Mouse (Mus musculus) kidney, postnatal 36 days (tissue): ENCODE measurements around the gene Arhgdia.

Experiments
- DNase-seq, 2 experiments: peaks; one replicate each; pipeline ENCODE4 v3.0.0; 2021 to 2022; ENCODE audit warnings: mixed read lengths in 2 of 2

Arhgdia gene

GRCm38 (mm10) chr11:120549986-120550809 lies 31.2 kb downstream of the Arhgdia start:
- no peak for DNase-seq

DNA sequence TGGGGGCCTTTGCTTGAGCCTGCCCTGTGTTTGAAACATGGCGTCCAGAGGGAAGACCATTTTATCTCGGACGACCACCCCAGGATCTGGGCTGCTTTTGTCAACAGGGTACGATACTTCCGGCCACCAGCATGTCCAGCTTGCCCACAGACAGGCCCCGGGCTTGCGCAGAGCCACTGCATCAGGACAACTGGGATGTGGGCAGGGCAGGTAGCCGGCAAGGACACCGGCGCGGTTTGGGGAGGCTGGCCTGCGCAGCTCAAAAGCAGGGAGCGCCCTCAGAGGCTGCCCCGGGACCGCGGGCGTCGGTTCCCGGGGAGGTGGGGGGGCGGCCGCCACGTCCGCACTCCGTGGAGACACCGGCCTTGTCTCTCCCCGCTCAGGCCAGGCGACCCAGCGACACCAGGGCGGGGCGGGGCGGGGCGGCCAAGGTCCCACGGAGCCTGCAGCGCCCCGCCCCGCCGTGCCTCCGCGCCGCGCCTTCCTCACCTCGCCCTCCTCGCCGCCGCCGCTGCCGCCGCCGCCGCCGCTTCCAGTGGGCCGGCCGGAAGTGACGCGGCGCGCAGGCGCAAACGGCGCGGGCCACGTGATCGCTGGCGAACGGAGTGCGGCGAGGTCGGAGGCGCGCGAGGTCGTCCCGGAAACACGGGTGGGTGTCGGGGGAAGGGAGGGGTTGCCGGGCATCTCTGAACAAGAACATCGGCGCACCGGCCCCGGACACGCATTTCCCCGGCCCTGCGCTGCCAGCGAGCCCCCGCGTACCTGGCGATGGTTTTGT lies 32.1 kb downstream of the Arhgdia start, which contains the start of gene Mcrip1:
TSS of gene Mcrip1 (minus strand) at position 560 of the 778 bp plus-strand sequence.
- DNase-seq = peak; percentile 96 to 98

GRCm38 (mm10) chr11:120548786-120549167 lies 32.6 kb downstream of the Arhgdia start:
- no peak for DNase-seq

DNA sequence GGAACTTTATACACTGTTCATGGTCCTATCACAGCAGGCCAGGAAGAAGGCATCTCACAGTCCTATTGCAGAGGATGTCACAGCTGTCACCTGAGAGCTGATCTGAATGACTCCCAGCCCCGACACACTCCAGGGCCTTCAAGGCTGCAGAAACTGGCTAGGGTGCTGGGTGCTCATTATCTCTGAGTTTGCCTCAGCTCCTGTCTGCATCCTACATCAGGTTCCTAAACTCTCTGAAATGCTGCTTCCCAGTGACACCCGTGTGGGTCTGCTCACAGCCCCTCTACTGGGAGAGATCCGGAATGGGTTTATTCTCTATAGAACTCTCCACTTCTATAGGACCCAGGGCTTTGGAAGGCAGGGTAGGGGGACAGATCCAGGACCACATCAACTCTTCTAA lies 33.2 kb downstream of the Arhgdia start:
- no peak for DNase-seq

DNA sequence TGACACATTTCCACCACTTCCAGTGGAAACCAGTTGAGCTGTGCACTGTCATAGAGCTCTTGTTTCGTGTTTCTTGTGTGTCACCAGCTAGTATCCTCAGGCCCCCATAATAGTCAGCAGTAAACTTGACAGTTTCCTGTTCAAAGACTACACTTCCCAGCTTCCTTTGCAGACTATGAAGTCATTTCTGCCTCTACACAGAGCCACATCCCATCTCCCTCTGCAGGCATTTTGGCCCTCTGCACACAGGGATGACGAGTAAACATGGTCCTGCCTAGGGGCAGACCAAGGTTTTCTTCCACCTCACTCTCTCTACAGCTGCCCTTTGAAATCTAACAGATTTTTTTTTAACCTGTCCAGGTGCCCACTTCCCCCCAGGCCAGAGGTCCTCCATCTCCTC lies 34.0 kb downstream of the Arhgdia start:
- DNase-seq = peak; percentile 13 to 31

DNA sequence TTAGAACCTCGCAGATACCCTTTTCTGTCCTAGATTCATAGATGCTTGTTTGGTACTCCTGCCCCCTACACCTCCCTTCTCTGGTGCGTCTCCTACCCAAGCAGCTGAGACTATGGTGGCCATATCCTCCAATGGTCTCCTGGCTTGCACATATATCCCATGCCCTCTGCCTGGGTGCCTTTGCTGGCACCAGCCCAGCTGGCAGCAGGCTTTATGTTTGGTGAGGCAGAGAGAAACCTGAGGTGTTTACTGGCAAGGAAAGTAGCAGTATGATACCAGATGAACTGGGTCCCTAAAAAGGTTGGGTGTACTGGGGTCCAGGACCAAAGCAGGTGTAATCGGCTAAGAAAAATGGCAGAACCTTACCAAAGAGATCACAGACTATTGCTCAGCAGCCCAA lies 35.5 kb downstream of the Arhgdia start:
- DNase-seq = peak in 1 of 2 experiments; percentile 62

DNA sequence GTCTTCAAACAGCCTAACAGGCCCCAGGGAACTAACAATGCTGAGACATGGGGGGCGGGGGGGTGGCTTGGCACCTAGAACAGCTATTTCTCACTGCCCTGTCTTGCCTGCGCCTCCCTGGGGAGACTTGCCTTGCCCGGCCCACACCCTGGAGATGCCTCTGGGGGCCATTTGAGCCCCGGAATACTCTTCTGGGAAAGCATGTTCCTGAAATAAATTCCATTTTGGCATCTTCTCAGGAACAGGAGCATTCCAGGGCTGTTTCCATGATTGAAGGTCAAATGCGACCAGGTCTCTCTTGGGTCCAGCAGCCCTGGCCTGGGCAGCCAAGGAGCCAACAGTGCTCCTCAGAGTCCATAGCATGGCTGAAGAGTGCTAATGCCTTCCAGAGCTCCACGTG lies 39.0 kb downstream of the Arhgdia start:
- peak in 1 of 2 experiments; percentile 21 for DNase-seq

- peak in 1 of 2 experiments; percentile 67 for DNase-seq
Observed at GRCm38 (mm10) chr11:120541907-120542306, 39.5 kb downstream of the Arhgdia start.

GRCm38 (mm10) chr11:120539285-120540014 lies 42.0 kb downstream of the Arhgdia start:
- peak; percentile 77 to 88 for DNase-seq

DNA sequence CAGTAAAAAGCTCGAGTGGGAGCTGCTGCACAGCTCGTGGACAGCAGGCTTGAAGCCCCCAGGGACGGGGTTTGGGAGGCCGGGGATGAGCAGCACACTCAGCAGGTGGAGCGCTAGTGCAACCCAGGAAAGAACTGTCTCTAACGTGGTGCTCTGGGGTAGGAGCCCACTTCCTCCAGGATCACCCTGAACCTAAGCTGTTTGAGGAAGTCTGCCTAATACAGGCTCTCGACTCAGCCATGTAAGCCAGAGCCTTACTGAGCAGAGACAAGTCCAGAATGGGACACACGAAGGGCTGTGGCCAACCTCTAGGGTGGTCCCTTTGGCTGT lies 42.5 kb downstream of the Arhgdia start:
- DNase-seq = no peak

GRCm38 (mm10) chr11:120538485-120538884 lies 42.9 kb downstream of the Arhgdia start:
- peak; percentile 88 to 91 for DNase-seq

DNA sequence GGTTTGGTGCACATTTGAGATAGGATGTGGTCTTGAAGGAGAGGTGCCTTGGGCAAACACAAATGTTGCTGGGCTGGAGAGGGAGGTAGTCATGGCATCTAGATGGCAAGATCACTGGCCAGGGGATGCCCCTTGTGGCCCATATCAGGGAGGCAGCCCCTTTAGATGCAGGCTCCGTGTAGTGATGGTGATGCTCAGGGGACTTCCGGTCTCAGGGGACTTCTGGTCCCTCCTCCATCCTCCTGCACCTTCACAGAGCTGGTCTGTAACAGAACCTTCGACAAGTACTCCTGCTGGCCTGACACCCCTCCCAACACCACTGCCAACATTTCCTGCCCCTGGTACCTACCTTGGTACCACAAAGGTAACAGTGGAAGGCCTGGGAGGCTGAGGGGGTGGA lies 45.6 kb downstream of the Arhgdia start:
- no peak for DNase-seq

DNA sequence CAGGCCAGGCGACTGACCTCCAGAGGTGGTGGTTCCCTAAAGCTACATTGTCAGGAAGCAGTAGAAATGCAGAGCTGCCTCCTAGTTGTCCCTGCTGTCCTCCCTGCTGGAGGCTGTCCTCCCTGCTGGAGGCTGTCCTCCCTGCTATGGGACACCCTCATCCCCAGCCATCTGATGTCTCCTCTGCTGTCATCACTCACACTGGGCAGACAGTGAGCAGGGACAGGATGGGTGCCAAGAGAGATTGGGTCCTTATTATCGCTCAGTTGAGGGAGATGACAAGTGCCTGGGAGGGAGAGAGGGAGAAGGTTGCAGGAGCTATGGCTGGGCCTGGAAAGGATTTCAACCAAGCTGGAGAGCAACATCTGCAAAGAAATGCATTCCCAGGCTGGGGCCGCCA lies 46.3 kb downstream of the Arhgdia start:
- DNase-seq = no peak

DNA sequence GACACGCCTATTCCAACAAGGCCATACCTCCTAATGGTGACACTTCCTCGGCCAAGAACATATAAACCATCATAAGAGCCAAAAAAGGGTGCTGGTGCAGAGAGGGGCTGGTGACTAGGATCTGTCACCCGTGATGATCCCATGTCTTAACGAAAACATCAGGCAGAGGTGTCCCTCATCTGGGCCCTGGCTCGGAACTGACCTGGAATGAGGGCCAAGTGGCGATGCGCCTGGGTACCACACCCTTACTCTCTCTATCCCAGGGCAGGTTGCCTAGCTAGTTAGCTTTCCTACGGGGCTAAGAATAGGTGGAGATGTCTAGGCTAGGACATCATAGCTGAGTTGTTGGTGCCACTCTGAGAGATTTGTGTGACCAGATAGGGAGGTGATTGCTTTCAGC lies 47.3 kb downstream of the Arhgdia start:
- DNase-seq = no peak

GRCm38 (mm10) chr11:120531646-120532045 lies 49.8 kb downstream of the Arhgdia start:
- DNase-seq = peak; percentile 51 to 56

DNA sequence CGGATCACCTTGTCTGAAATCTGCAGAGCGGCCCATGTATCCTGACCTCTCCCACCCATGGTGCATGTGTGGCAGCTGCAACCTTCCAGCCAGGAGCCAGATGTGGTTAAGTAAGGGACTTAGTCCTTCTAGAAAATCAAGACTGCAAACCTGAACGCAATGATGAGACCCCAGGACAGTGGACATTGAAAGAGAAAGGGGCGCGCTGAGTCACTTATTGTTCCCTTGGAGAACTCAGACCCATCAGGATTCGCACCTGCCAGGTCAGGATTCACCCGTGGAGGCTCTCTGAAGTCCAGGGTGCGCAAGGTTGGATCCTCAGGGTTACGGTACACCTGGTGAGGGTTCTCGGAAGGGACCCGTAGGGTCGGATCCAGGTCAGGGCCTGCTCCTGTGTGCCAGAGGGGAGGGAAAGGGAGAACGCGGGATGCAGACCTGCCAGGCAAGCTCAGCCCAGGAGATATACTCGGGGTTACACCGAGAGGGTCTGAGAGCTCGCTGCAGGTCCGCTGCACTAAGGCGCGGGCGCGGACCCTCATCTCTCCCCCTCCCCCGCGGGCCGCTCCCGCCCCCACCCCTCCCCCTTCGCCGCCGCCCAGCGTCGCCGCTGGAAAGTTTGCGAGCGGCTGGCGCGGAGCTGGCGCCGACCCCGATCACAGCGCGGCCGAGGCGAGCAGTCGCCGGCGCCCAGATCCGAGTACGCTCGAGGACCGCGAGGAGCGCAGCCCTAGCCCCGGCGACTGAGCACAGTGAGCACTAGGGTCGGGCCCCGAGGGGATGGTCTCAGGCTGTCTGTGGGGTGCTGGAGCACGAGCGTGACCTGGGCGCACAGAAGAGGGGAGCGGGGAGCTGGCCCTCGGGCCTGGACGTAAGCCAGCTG lies 51.1 kb downstream of the Arhgdia start, which contains the start of gene Gcgr:
TSS of gene Gcgr (plus strand) at position 615 of the 880 bp plus-strand sequence.
- DNase-seq = peak in 1 of 2 experiments; percentile 55

DNA sequence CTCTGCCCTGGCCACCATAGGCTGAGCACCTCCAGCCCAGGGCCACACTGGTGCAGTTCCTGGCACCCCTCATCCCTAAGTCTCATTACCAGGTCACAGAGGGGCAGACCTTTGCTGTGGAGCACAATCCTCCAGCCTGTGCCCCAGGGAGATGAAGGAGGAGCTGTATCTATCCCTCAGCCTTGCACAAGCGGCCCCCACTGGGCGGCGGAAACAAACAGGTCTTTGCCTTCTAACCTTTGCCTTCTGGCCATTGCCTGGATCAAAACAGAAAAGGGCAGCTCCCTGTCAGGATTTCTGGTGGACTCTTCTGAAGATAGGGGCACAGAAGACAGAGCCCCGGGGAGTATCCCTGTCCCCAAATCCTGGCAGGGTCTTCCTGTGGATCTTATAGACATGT lies 52.5 kb downstream of the Arhgdia start:
- peak in 1 of 2 experiments; percentile 57 for DNase-seq
